Comparison of ENCODE assay signal across 10 mouse cellular contexts in the genomic region with DNA sequence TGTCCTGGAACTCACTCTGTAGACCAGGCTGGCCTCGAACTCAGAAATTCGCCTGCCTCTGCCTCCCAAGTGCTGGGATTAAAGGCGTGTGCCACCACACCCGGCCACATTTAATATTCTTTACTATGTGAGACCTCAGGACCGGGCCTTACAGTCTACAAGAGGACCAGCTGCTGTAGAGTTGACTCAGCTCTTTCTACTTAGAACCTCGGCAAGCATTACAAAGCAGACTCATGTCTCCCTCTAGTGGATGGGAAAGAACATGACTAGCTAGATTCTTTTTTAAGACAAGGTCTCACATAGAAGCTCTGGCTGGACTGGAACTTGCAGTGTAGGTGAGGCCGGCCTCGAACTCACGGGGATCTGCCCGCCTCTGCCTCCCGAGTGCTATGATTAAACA. TPM values are rescaled to one million over a fixed set of nuclear protein-coding genes. Genes with fewer than 3 reads are reported as not detected.
A peak's percentile ranks its signal among the peaks of the same experiment; 100 is the strongest.
DNase-seq lines count a peak whose midpoint lies in the region; ATAC-seq and TF ChIP-seq lines count a peak whose summit lies in the region.
"Had no signal": no experiment of that assay in that cellular context is flagged by ENCODE, and none has a peak within 500 bp of the region (broad histone marks: within the 10 kb centered on the region; RNA-seq: fewer than 3 reads in every experiment).

No protein-coding gene starts in this region.

- intact Hi-C loops in gastrocnemius, postnatal 36 days (cut with DNase I) = no loop called here

- peaks cover 10% of the 10 kb centered on the region for H3K27me3 ChIP-seq in G1E (ENCODE audit: insufficient read depth, low read length)
- no peaks in the 10 kb centered on the region for H3K27me3 ChIP-seq in hindbrain, embryonic 14.5 days (ENCODE audit: control insufficient read depth, insufficient read depth, low read length)
- no peaks in the 10 kb centered on the region for H3K27me3 ChIP-seq in liver, embryonic 14.5 days (ENCODE audit: control insufficient read depth, insufficient read depth, low read length)
- H3K27me3 ChIP-seq in small intestine, adult 2 months (ENCODE audit: control insufficient read depth, insufficient read depth, low read length) = no peaks in the 10 kb centered on the region
- H3K27me3 ChIP-seq: embryonic facial prominence, embryonic 15.5 days had no signal

- H3K36me3 ChIP-seq in G1E (replicated peaks) = no peaks in the 10 kb centered on the region
- no peaks in the 10 kb centered on the region for H3K36me3 ChIP-seq in hindbrain, embryonic 14.5 days (replicated peaks; ENCODE audit: control insufficient read depth, insufficient read depth)
- no peaks in the 10 kb centered on the region for H3K36me3 ChIP-seq in liver, embryonic 14.5 days (replicated peaks; ENCODE audit: control insufficient read depth, insufficient read depth, low read depth)
- H3K36me3 ChIP-seq in small intestine, adult 2 months (ENCODE audit: control insufficient read depth, insufficient read depth, low read length) = no peaks in the 10 kb centered on the region
- H3K36me3 ChIP-seq: embryonic facial prominence, embryonic 15.5 days had no signal

- H3K4me3 ChIP-seq in layer of hippocampus, adult 2 months = no peak overlapping the region
- no peak overlapping the region for H3K4me3 ChIP-seq in G1E (ENCODE audit: low read depth, low read length)
- H3K4me3 ChIP-seq in hindbrain, embryonic 14.5 days (replicated peaks; ENCODE audit: low read length) = no peak overlapping the region
- H3K4me3 ChIP-seq in liver, embryonic 14.5 days (ENCODE audit: insufficient read depth in 1 of 2, low read depth in 2 of 2, low read length in 2 of 2) = no peak overlapping the region
- H3K4me3 ChIP-seq in small intestine, adult 2 months (ENCODE audit: low read depth, low read length) = no peak overlapping the region
- H3K4me3 ChIP-seq: embryonic facial prominence, embryonic 15.5 days had no signal

- peak; percentile 86 for TF ChIP-seq CTCF in layer of hippocampus, adult 2 months (conservative IDR thresholded peaks at IDR 0.05)
- peak; percentile 34; the same call in 1 of the 2 replicates for TF ChIP-seq CTCF in G1E (IDR thresholded peaks at IDR 0.05; ENCODE audit: low read depth, low read length)
- TF ChIP-seq CTCF in liver, embryonic 14.5 days (IDR thresholded peaks at IDR 0.05; ENCODE audit: low read depth) = peak; percentile 76
- TF ChIP-seq CTCF in small intestine, adult 2 months (IDR thresholded peaks at IDR 0.05; ENCODE audit: extremely low read depth, insufficient read length, insufficient replicate concordance, low read depth, low read length) = peak; percentile 35; the same call in 1 of the 2 replicates

- no peak overlapping the region for H3K27ac ChIP-seq in layer of hippocampus, adult 2 months
- no peak overlapping the region for H3K27ac ChIP-seq in hindbrain, embryonic 14.5 days
- no peak overlapping the region for H3K27ac ChIP-seq in liver, embryonic 14.5 days
- H3K27ac ChIP-seq in small intestine, adult 2 months (ENCODE audit: insufficient read depth, low read depth, low read length) = no peak overlapping the region
- H3K27ac ChIP-seq: embryonic facial prominence, embryonic 15.5 days had no signal

- 55% methylated on average over 11 of the region's 11 CpGs for WGBS in hindbrain, embryonic 14.5 days
- 28% methylated on average over 11 of the region's 11 CpGs for WGBS in liver, embryonic 14.5 days (ENCODE audit: insufficient replicate concordance)
- WGBS in small intestine, adult 2 months = 28% methylated on average over 11 of the region's 11 CpGs

- no peak for TF ChIP-seq EP300 in liver, embryonic 14.5 days (IDR thresholded peaks at IDR 0.05; ENCODE audit: low read depth)

- H3K4me1 ChIP-seq in G1E (ENCODE audit: insufficient read depth, low read depth, low read length) = peaks cover 19% of the 10 kb centered on the region
- H3K4me1 ChIP-seq in hindbrain, embryonic 14.5 days (replicated peaks; ENCODE audit: control insufficient read depth, insufficient read depth, low read length) = peaks cover 5% of the 10 kb centered on the region; the same call in 1 of the 2 replicates
- peaks cover 4% of the 10 kb centered on the region in 2 experiments for H3K4me1 ChIP-seq in liver, embryonic 14.5 days (replicated peaks; ENCODE audit: control insufficient read depth in 2 of 2, insufficient read depth in 2 of 2, low read length in 1 of 2)
- peaks cover 2% of the 10 kb centered on the region; the same call in 1 of the 2 replicates for H3K4me1 ChIP-seq in small intestine, adult 2 months (ENCODE audit: control insufficient read depth, insufficient read depth, insufficient read length, low read length)

- no peak for TF ChIP-seq POLR2A in small intestine, adult 2 months (IDR thresholded peaks at IDR 0.05; ENCODE audit: low read depth, low read length)

- no peak overlapping the region for H3K9ac ChIP-seq in hindbrain, embryonic 14.5 days
- no peak overlapping the region for H3K9ac ChIP-seq in liver, embryonic 14.5 days (replicated peaks)
- H3K9ac ChIP-seq: embryonic facial prominence, embryonic 15.5 days had no signal

- peak; percentile 52; the same call in 1 of the 2 replicates for ATAC-seq in G1E (ENCODE audit: extremely low read depth, insufficient number of reproducible peaks, low FRiP score, poor library complexity, severe bottlenecking)
- 0 out of 2 replicates have a peak, but pooled peaks have one; percentile 27 for ATAC-seq in hindbrain, embryonic 14.5 days (ENCODE audit: low FRiP score)
- no peak for ATAC-seq in liver, embryonic 14.5 days (ENCODE audit: insufficient read depth)

- H3K9me3 ChIP-seq in G1E (replicated peaks) = peaks cover 6% of the 10 kb centered on the region
- H3K9me3 ChIP-seq in hindbrain, embryonic 14.5 days (ENCODE audit: control insufficient read depth, low read length) = no peaks in the 10 kb centered on the region
- H3K9me3 ChIP-seq in liver, embryonic 14.5 days (ENCODE audit: control insufficient read depth, low read length) = no peaks in the 10 kb centered on the region
- H3K9me3 ChIP-seq: embryonic facial prominence, embryonic 15.5 days had no signal

- no peak overlapping the region for H3K4me2 ChIP-seq in hindbrain, embryonic 14.5 days (replicated peaks)
- H3K4me2 ChIP-seq in liver, embryonic 14.5 days (ENCODE audit: low read depth) = no peak overlapping the region
- H3K4me2 ChIP-seq: embryonic facial prominence, embryonic 15.5 days had no signal

- peak; percentile 33 to 42 for DNase-seq in layer of hippocampus, adult 2 months (ENCODE audit: low spot score in 2 of 2)
- DNase-seq in layer of hippocampus, adult 8-10 months (ENCODE audit: low spot score in 2 of 2) = no peak
- peak; percentile 59 for DNase-seq in G1E (ENCODE audit: low spot score)
- DNase-seq in cerebellum, adult 8-10 months = peak; percentile 27
- DNase-seq in hindbrain, embryonic 14.5 days (ENCODE audit: low spot score) = peak; percentile 73
- DNase-seq in liver, embryonic 14.5 days (ENCODE audit: low read depth in 3 of 3, low spot score in 3 of 3) = peak; percentile 35 to 57 (median 43)
- no peak for DNase-seq in gastrocnemius, postnatal 36 days

RNA-seq across cellular contexts. Expression of gene Esr2, which starts 13.9 kb away (rescaled TPM):
- total RNA-seq in layer of hippocampus, adult 2 months (2021) = under 1 TPM in 1 of 2 experiments, not detected in 1; 0.23 TPM
- total RNA-seq in layer of hippocampus, adult 8-10 months (2022) = under 1 TPM; 0.31 to 0.57 (median 0.42) TPM
- total RNA-seq in G1E (2014; fragmentation: Nextera tagmentation) (not detected in 2 replicates), G1E (2017) (0.05 TPM in 1 of 2 replicates, not detected in the other)
- not detected in 2 replicates for polyA plus RNA-seq in G1E (2012)
- polyA plus RNA-seq in hindbrain, embryonic 14.5 days (2014; fragmentation: Nextera tagmentation; extraction: Ambion mirVana) = 0.08 and 0.31 TPM in 2 replicates
- 0.01 TPM in 1 of 2 replicates, not detected in the other for polyA plus RNA-seq in liver, embryonic 14.5 days (2012; rRNA removed)
- not detected in 2 replicates for polyA plus RNA-seq in liver, embryonic 14.5 days (2014; fragmentation: Nextera tagmentation; extraction: Ambion mirVana)
- polyA plus RNA-seq in small intestine, adult 2 months (2012; rRNA removed) = 0.05 TPM in 1 of 2 replicates, not detected in the other
- under 1 TPM in 1 of 2 experiments, not detected in 1; 0.28 TPM for total RNA-seq in gastrocnemius, postnatal 36 days (2021)
- polyA plus RNA-seq: liver, embryonic 16.5 days had no signal

RNA-seq across cellular contexts. Expression of gene Tex21, which starts 55.6 kb away (rescaled TPM):
- not detected for total RNA-seq in layer of hippocampus, adult 2 months (2021)
- not detected for total RNA-seq in layer of hippocampus, adult 8-10 months (2022)
- total RNA-seq in G1E (2014; fragmentation: Nextera tagmentation) (5.7 and 6.8 TPM in 2 replicates), G1E (2017) (0.66 and 0.81 TPM in 2 replicates)
- polyA plus RNA-seq in G1E (2012) = 0.19 and 0.26 TPM in 2 replicates
- polyA plus RNA-seq in hindbrain, embryonic 14.5 days (2014; fragmentation: Nextera tagmentation; extraction: Ambion mirVana) = 0.09 TPM in 1 of 2 replicates, not detected in the other
- 0.04 TPM in 1 of 2 replicates, not detected in the other for polyA plus RNA-seq in liver, embryonic 14.5 days (2012; rRNA removed)
- 0.14 TPM in 1 of 2 replicates, not detected in the other for polyA plus RNA-seq in liver, embryonic 14.5 days (2014; fragmentation: Nextera tagmentation; extraction: Ambion mirVana)
- not detected in 2 replicates for polyA plus RNA-seq in small intestine, adult 2 months (2012; rRNA removed)
- not detected for total RNA-seq in gastrocnemius, postnatal 36 days (2021)
- polyA plus RNA-seq: embryonic facial prominence, embryonic 15.5 days; liver, embryonic 16.5 days had no signal

Comparison
In these comparisons a context has a peak if more than half of its experiments do, and no peak if none do; other contexts are left out.
1. DNase-seq: peak in layer of hippocampus, adult 2 months (2 of 2), G1E (single experiment), cerebellum, adult 8-10 months (single experiment), hindbrain, embryonic 14.5 days (single experiment) and liver, embryonic 14.5 days (3 of 3); none in layer of hippocampus, adult 8-10 months (0 of 2) and gastrocnemius, postnatal 36 days (0 of 2).
2. CTCF ChIP-seq: peak in every context shown above with its lines; median percentile 86 in layer of hippocampus, adult 2 months; 76 in liver, embryonic 14.5 days; 35 in small intestine, adult 2 months; 34 in G1E.